Mouse (Mus musculus) CH12.LX (cell line): ENCODE results near the gene Col28a1.

Experiments
- CHD2 ChIP-seq: IDR thresholded peaks from 2 replicates; pipeline ENCODE4 v1.6.1; 2011; ENCODE audit warnings: low read length, improper control_type of control experiment
- CTCF ChIP-seq, 2 experiments: IDR thresholded peaks in 1 of 2; conservative IDR thresholded peaks in 1 of 2; 2 replicates each; pipeline ENCODE4 v1.5.1; 2011 to 2012; ENCODE audit warnings: low read depth in 2 of 2, low read length in 2 of 2, improper control_type of control experiment in 1 of 2, inconsistent platforms in 1 of 2, mild to moderate bottlenecking in 1 of 2, moderate library complexity in 1 of 2
- E2F4 ChIP-seq: IDR thresholded peaks from 2 replicates; pipeline ENCODE4 v1.6.1; 2011; ENCODE audit warnings: low read depth, low read length, improper control_type of control experiment; ENCODE audit not compliant: insufficient replicate concordance
- EP300 ChIP-seq: IDR thresholded peaks from 2 replicates; pipeline ENCODE4 v1.6.1; 2011; ENCODE audit warnings: low read length, improper control_type of control experiment
- NRF1 ChIP-seq: IDR thresholded peaks from 2 replicates; pipeline ENCODE4 v1.6.1; 2014; ENCODE audit warnings: low read depth, mild to moderate bottlenecking, inconsistent platforms, low read length, improper control_type of control experiment, moderate library complexity
- POLR2A ChIP-seq: IDR thresholded peaks from 2 replicates; pipeline ENCODE4 v1.6.1; 2011; ENCODE audit warnings: low read depth, mild to moderate bottlenecking, improper control_type of control experiment, low read length
- POLR2AphosphoS2 ChIP-seq: IDR thresholded peaks from 2 replicates; pipeline ENCODE4 v1.6.1; 2011; ENCODE audit warnings: low read depth, low read length, improper control_type of control experiment
- TBP ChIP-seq: conservative IDR thresholded peaks from 2 replicates; pipeline ENCODE4 v1.6.1; 2011; ENCODE audit warnings: low read depth, low read length, improper control_type of control experiment
- USF1 ChIP-seq: IDR thresholded peaks from 2 replicates; pipeline ENCODE4 v1.6.1; 2014; ENCODE audit warnings: low read depth, mild to moderate bottlenecking, inconsistent platforms, low read length, improper control_type of control experiment
- ZKSCAN1 ChIP-seq: IDR thresholded peaks from 2 replicates; pipeline ENCODE4 v1.6.1; 2012; ENCODE audit warnings: low read depth, inconsistent platforms, low read length, improper control_type of control experiment, borderline replicate concordance
- ZMIZ1 ChIP-seq: IDR thresholded peaks from 2 replicates; pipeline ENCODE4 v1.6.1; 2012; ENCODE audit warnings: low read depth, mild to moderate bottlenecking, inconsistent platforms, low read length, improper control_type of control experiment

- TF ChIP-seq CTCF (conservative IDR thresholded peaks at IDR 0.05 in 1 of 2, IDR thresholded peaks at IDR 0.05 in 1 of 2; ENCODE audit: low read depth in 2 of 2, low read length in 2 of 2), result no peak
- TF ChIP-seq EP300, result no peak
- no peak for TF ChIP-seq ZKSCAN1
- no peak for TF ChIP-seq NRF1
- no peak for TF ChIP-seq POLR2AphosphoS2
- TF ChIP-seq E2F4, result no peak
- TF ChIP-seq POLR2A, result no peak
- no peak for TF ChIP-seq USF1
- no peak for TF ChIP-seq TBP
- TF ChIP-seq CHD2, result no peak
- TF ChIP-seq ZMIZ1, result no peak
These were observed 36.2 kb upstream of the Col28a1 start for GRCm38 (mm10) chr6:8228596-8228995.
